Mouse (Mus musculus) heart, postnatal 0 days (tissue): ENCODE measurements around the gene Uck2. TPM values are rescaled to one million over a fixed set of nuclear protein-coding genes. Genes with fewer than 3 reads are reported as not detected.

Experiments used
- ATAC-seq: fragments of 200-750 bp; cut with Nextera tagmentation; 2 replicates; pipeline ENCODE4 v1.8.0; 2017; ENCODE audit warnings: low read depth, moderate number of reproducible peaks, moderate library complexity; ENCODE audit not compliant: insufficient read depth
- DNase-seq: peaks from one replicate; pipeline ENCODE4 v3.0.0-alpha.2; 2016; ENCODE audit warnings: low spot score
- H3K27ac ChIP-seq: fragments of 300-500 bp; sonication (generic); 2 replicates; pipeline ENCODE4 v1.5.1; 2014; ENCODE audit warnings: low read depth, mild to moderate bottlenecking
- H3K27me3 ChIP-seq: fragments of 300-500 bp; sonication (generic); 2 replicates; pipeline ENCODE4 v1.6.1; 2014; ENCODE audit warnings: low read length, mixed read lengths; ENCODE audit not compliant: control insufficient read depth, insufficient read depth
- H3K36me3 ChIP-seq: fragments of 300-500 bp; sonication (generic); replicated peaks from 2 replicates; pipeline ENCODE4 v1.6.1; 2014; ENCODE audit warnings: low read length, mixed read lengths; ENCODE audit not compliant: control insufficient read depth, insufficient read depth
- H3K4me1 ChIP-seq: fragments of 300-500 bp; sonication (generic); 2 replicates; pipeline ENCODE4 v1.6.1; 2014; ENCODE audit warnings: antibody characterized with exemption; ENCODE audit not compliant: control insufficient read depth, insufficient read depth
- H3K4me2 ChIP-seq: fragments of 300-500 bp; sonication (generic); 2 replicates; pipeline ENCODE4 v1.6.1; 2014; ENCODE audit warnings: low read depth, mild to moderate bottlenecking, low read length, moderate library complexity
- H3K4me3 ChIP-seq: fragments of 300-500 bp; sonication (generic); 2 replicates; pipeline ENCODE4 v1.5.1; 2014; ENCODE audit warnings: low read depth, low read length
- H3K9ac ChIP-seq: fragments of 300-500 bp; sonication (generic); replicated peaks from 2 replicates; pipeline ENCODE4 v1.6.1; 2014; ENCODE audit warnings: low read depth, low read length, mixed read lengths
- H3K9me3 ChIP-seq: fragments of 300-500 bp; sonication (generic); replicated peaks from 2 replicates; pipeline ENCODE4 v1.6.1; 2016; ENCODE audit warnings: low read length; ENCODE audit not compliant: control insufficient read depth
- CTCF ChIP-seq: IDR thresholded peaks from 2 replicates; pipeline ENCODE4 v1.5.1; 2016; ENCODE audit warnings: antibody characterized with exemption, control low read depth, low read depth
- EP300 ChIP-seq: IDR thresholded peaks from 2 replicates; pipeline ENCODE4 v1.6.1; 2016; ENCODE audit warnings: antibody characterized with exemption, low read depth
- WGBS: fragments of 180-500 bp; shearing (Covaris S2); extraction: QIAGEN DNeasy Blood & Tissue Kit; methylation state at CpG from one replicate; pipeline ENCODE4 v1.1.7; 2014; 5-methylcytosine and 5-hydroxymethylcytosine counted together
- polyA plus RNA-seq: library from polyadenylated mRNA; unstranded; fragments of >200 nt; fragmentation: Nextera tagmentation; extraction: Ambion mirVana; gene quantifications from 2 replicates; pipeline ENCODE4 v1.2.1, GENCODE M21; 2015
- total RNA-seq: library from RNA; depleted of rRNA; stranded (reverse); fragments of >200 nt; gene quantifications from 2 replicates; pipeline ENCODE4 v1.2.3, GENCODE M21; 2014; ENCODE audit warnings: low replicate concordance

The Uck2 gene
- total and polyA plus RNA-seq, 2 experiments from 2014 or later: 30.7 to 60.3 TPM

DNA sequence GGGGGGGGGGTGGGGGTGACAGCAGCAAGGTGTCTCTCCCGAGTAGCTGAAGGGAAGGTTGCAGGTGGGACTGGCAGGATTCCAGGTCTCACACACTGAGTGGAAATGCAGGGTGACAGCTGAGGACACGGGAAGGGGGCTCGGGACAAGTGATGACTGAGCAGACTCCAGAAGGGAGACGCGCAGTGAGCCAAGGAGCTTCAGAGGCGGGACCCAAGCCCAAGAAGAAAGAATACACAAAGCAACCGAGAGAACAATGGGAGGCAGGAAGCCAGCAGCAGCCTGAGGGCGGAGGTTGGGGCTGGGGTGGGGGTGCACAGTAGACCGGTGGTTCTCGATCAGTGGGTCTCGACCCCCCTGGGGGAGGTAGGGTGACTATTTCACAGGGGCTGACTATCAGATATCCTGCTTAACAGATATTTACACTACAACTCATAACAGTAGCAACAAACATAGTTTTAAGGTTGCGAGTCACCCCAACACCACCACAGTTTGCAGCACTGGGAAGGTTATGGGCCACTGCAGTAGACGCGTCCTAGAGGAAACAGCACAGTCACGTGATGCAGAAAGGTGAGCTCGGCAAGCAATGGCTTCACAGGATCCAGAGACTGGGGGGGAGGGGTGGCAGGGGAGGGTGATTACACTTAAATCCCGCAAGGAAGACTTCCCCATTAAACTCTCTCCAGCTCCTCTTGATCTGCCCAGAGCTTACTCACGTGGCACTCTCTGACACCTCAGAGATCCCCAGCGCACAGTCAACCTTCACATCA is 14.6 kb downstream of the Uck2 start:
- H3K9ac ChIP-seq: peak overlapping the region; percentile 45; the same call in 1 of the 2 replicates
- H3K4me3 ChIP-seq: peak overlapping the region; percentile 30
- H3K4me2 ChIP-seq: peak overlapping the region; percentile 68
- no peaks in the 10 kb centered on the region for H3K9me3 ChIP-seq
- no peaks in the 10 kb centered on the region for H3K36me3 ChIP-seq
- WGBS: 14% methylated on average over 19 of the region's 19 CpGs
- ATAC-seq (peak; percentile 50), DNase-seq (peak; percentile 66)
- TF ChIP-seq EP300 (no peak), CTCF (no peak)
- peaks cover 60% of the 10 kb centered on the region for H3K4me1 ChIP-seq
- H3K27ac ChIP-seq: peak overlapping the region; percentile 90
- H3K27me3 ChIP-seq: no peaks in the 10 kb centered on the region

DNA sequence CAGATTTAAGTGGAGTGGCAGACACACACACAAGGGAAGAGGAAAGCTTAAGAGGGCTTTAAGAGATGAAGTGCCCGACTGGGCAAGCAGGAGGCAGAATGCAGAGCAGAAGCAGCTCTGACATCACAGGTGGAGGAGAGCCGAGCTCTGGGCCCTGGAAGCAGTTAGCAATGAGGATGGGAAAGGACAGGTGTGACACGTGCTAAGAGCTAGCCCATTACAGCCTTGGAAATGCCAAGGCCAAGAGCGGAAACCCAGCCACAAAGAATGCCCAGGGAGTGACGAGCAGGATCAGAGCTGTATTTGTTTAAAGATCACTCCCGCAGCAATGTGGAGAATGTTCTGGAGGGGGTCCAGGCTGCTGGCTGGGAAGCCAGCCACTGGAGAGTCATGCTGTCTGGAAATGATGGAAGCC is 15.3 kb downstream of the Uck2 start:
- ATAC-seq: peak; percentile 86

DNA sequence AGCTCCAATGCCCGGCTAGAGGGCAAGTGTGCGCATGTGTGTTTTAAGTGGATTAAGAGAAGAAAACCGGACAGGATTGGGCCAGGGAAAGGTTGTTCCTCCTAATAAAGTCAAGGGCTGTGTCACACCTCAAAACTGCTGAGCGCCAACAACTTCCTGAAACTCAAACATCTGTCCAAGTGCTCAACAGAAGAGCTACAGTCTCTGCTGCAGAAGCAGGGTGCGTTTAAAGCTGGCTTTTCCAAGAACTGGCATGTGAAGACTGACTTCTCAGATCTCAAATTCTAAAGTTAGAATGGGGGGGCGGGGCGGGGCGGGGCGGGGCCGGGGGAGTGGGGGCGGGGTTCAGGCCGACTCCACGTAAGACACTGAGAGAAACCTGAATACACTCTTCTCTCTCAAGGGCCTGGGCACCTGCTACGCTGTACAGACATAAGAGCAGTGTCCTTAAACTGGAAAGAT is 15.7 kb downstream of the Uck2 start:
- Histone ChIP-seq H3K27me3 (no peaks in the 10 kb centered on the region), H3K27ac (peak overlapping the region; percentile 90), H3K4me2 (peak overlapping the region; percentile 68), H3K9ac (peak overlapping the region; percentile 35; the same call in 1 of the 2 replicates), H3K4me1 (peaks cover 63% of the 10 kb centered on the region), H3K36me3 (no peaks in the 10 kb centered on the region), H3K9me3 (no peaks in the 10 kb centered on the region), H3K4me3 (no peak overlapping the region)
- DNase-seq: no peak
- TF ChIP-seq EP300: no peak
- no peak for TF ChIP-seq CTCF
- peak; percentile 62 for ATAC-seq
- 14% methylated on average over 14 of the region's 14 CpGs for WGBS

More for the DNA sequence above, 15.3 kb downstream of the Uck2 start:
- Histone ChIP-seq H3K36me3 (no peaks in the 10 kb centered on the region), H3K9me3 (no peaks in the 10 kb centered on the region), H3K4me2 (peak overlapping the region; percentile 68), H3K4me1 (peaks cover 63% of the 10 kb centered on the region), H3K4me3 (peak overlapping the region; percentile 30), H3K27me3 (no peaks in the 10 kb centered on the region), H3K27ac (peak overlapping the region; percentile 90), H3K9ac (peak overlapping the region; percentile 45; the same call in 1 of the 2 replicates)
- no peak for TF ChIP-seq CTCF
- DNase-seq: peak; percentile 87
- WGBS: 2% methylated on average over 6 of the region's 6 CpGs

DNA sequence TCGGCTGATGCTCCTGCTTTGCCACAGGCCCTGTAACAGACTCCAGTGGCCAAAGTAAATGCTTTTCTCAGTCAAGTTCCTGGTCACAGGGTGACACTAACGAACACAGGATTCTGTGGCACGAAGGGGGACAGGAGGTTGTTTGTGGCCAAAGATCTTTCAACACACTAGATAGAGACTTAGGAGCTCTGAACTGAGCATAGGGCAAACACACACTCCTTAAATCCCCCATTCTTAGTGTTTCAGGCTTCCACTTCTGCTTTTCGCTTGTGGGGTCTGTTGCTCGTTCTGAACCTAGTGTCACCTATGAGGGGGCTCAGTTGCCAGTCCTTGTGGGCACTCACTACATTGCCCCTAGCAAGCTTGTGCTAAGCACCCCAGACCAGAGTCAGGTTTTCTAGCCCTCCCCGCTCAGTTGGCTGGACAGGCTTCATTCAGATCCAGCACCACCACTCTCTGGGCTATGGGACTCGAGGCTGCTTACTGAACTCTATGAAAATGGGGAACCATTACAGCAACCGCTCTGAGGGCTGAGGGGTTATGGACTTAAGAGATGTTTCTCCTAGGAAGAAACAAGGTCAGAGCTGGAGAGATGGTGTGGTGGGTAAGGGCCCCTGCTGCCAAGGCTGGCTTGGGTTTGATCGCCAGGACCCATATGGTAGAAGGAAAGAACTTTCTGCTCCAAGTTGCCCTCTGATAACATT is 16.6 kb downstream of the Uck2 start:
- no peaks in the 10 kb centered on the region for H3K9me3 ChIP-seq
- H3K4me1 ChIP-seq: peaks cover 54% of the 10 kb centered on the region
- 62% methylated on average over 9 of the region's 9 CpGs for WGBS
- no peak overlapping the region for H3K4me2 ChIP-seq
- ATAC-seq (no peak), DNase-seq (no peak)
- TF ChIP-seq CTCF (no peak), EP300 (no peak)
- peak overlapping the region; percentile 90 for H3K27ac ChIP-seq
- H3K4me3 ChIP-seq: no peak overlapping the region
- peak overlapping the region; percentile 35; the same call in 1 of the 2 replicates for H3K9ac ChIP-seq
- H3K27me3 ChIP-seq: no peaks in the 10 kb centered on the region
- no peaks in the 10 kb centered on the region for H3K36me3 ChIP-seq

DNA sequence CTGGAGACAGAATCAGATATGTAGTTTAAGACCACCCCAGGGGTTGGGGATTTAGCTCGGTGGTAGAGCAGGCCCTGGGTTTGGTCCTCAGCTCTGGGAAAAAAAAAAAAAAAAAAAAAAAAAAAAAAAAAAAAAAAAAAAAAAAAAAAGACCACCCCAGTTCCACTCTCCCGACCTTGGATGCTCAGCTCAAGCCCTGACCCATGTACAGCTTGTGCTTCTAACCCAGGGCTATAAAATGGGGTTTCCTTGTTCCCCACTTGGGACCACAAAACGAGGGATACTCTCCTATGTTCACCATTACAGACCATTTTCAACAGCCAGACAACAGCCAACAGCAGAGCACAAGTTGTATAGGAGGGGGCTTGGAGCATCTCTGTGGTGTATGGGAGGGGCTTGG is 18.4 kb downstream of the Uck2 start:
- Histone ChIP-seq H3K9me3 (no peaks in the 10 kb centered on the region), H3K4me2 (no peak overlapping the region), H3K27ac (no peak overlapping the region), H3K27me3 (no peaks in the 10 kb centered on the region), H3K9ac (no peak overlapping the region), H3K4me1 (peaks cover 56% of the 10 kb centered on the region), H3K4me3 (no peak overlapping the region), H3K36me3 (no peaks in the 10 kb centered on the region)
- no peak for ATAC-seq
- 90% methylated on average over 3 of the region's 3 CpGs for WGBS
- DNase-seq: no peak
- TF ChIP-seq CTCF (no peak), EP300 (no peak)
